Mouse (Mus musculus): ENCODE measurements at regions not wholly inside any gene's neighbourhood (a gene's known extent, or its start where the extent isn't known, plus 50 kb on each side); places are given as distances from the start of the nearest gene placed in this dataset.

DNA sequence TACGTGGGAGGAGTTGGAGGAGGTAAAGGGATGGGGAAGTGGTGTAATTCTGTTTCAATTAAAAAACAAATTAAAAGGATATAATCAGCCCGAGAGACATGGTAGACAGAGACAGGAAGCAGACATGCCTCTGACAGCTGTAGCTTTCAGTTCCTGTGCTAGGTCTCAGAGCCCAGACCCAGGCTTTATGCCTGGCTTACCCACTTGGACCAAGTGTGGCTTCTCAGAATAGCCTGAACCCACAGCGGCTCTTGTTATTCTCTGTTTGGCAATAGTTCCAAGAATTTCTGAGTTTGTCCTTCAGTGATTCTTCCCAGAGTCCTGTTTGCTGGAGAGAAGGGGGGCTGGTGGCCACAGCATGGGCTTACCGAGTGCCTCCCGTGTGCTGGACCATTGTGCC, 182.4 kb downstream of the Pten start:
- no peak for DNase-seq (ENCODE audit: inconsistent ontology term)

DNA sequence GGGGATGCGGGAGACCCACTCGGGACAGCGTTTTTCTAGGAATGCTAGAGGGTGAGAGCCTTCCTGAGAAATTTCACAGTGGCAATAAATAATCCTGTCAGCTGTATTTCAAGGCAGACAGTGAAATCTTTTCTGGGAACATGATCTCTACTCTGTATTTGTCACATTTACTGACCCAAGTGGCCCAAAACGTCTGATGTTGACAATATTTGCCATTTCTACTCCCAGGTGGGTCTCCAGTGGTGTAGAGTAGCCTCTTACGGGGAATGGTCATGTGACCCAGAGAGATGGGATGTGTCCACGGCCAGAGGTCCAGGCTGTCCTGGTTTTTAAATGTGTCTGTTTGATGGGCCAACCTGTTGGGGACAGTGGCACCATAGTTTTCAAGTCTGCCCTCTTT, 183.5 kb downstream of the Pten start:
- no peak for DNase-seq (ENCODE audit: inconsistent ontology term)

DNA sequence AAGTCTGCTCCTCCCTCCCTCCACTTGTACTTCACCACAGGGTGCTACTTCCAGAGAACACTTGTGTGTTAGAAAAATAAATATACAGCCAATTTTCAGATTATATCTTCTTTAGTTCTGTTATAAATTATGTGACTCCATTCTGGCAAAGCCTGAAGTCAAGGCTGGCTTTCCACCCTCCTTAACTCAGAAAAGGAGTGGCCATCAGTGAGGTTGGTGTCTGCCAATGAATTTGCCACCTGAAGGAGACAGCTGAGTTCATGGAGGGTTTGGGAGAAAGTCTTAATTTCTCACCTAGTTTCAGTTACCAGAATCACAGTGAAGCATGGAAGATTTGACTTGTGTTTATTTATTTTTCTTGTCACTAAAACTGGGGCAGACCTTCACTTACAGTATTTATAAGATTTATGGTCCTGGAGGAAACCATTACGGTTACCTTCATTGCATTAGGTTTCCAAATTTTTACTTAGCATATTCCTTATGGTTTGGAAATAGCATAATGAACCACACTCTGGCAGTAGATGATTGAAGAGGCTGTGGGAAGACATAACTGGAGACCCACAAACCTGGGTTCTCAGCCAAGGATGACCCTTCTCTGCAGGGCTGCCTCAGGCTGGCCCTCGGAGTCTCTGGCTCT, 186.4 kb downstream of the Pten start:
- DNase-seq (ENCODE audit: inconsistent ontology term): no peak

DNA sequence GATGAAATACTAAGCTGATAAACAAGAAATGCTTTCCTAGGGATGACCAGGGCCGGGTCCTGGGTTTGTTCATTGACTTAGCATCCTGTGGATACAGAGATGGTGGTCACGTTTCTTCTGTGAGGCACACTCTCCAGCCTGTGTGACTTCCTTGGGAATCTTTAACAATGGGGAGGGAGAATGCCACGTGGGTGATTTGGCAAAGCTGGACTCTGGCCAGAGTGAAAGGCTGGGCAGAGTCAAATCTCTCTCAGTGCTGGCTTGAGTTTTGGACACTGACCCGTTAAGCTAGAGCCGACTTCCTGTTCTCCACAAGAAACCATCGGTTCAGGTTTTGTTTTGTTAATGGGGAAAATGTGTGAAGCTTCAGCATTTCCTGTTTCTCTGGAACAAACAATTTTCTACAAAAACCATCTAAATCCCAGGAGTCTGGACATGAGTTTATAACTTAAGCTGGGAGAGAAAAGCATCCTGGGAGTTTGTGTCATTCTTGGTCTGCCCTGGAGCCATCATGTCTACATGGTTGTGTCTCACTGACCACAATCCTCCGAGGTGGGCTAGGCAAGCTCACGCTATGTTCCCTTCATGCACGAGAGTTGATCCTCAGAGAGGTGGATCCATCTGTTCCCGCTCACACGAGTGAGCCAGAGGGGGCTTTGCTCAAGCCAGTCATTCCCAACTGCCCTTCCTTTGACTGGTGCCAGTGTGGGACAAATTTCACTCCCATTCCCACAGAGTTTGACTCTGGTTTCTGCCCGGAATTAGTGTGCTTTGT, 190.0 kb downstream of the Pten start:
- DNase-seq (ENCODE audit: inconsistent ontology term): no peak

DNA sequence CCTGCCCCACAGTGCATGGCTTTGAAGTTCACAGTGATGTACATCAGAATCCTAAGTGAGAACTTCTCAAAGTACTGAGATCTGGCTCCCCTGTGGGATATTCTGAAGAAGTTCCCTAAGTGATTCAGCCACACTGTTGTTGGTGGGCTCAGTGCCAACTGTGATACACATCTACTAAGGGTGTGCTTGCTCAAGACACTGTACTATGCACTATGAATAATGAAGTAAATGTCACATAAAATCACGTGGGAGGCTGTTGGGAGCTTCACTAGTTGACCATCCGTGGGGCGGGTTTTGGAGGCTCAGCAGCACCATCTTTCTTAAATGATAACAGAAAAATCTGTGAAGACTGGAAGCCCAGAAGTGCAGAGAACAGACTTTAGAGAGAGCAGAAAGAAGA, 193.0 kb downstream of the Pten start:
- DNase-seq (ENCODE audit: inconsistent ontology term): no peak

DNA sequence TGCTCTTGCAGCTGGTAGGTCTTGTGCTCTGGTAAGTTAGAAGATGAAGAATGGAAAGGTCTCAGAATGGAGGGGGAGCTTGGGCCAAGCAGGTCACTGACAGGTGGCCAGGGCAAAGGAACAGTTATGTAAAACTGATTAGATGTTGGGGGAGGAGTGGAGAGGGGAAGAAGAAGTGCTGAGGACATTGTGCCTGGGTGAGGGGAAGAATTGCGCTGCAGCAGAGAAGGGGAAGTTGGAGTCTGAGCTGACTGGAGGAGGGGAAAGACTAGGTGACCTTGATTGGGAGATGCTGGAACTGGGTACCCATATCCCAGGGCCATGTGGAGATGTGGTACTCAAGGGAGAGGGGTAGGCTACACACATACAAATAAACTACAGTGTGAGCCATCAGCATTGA, 193.5 kb downstream of the Pten start:
- DNase-seq (ENCODE audit: inconsistent ontology term): no peak

DNA sequence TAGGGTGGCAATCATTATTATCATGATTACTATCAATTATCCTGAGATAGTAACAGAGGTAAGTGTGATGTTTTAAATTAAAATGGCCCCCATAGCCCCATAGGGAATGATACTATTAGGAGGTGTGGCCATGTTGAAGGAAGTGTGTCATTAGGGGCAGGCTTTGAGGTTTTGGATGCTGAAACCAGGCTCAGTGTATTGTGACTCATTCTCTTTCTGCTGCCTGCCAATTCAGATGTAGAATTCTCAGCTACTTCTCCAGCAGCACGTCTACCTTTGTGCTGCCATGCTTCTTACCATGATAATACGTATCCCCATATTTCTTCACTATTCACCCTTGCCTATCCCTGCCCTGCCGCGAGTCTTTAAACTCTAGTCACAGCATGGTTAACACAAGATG, 195.1 kb downstream of the Pten start:
- no peak for DNase-seq (ENCODE audit: inconsistent ontology term)

DNA sequence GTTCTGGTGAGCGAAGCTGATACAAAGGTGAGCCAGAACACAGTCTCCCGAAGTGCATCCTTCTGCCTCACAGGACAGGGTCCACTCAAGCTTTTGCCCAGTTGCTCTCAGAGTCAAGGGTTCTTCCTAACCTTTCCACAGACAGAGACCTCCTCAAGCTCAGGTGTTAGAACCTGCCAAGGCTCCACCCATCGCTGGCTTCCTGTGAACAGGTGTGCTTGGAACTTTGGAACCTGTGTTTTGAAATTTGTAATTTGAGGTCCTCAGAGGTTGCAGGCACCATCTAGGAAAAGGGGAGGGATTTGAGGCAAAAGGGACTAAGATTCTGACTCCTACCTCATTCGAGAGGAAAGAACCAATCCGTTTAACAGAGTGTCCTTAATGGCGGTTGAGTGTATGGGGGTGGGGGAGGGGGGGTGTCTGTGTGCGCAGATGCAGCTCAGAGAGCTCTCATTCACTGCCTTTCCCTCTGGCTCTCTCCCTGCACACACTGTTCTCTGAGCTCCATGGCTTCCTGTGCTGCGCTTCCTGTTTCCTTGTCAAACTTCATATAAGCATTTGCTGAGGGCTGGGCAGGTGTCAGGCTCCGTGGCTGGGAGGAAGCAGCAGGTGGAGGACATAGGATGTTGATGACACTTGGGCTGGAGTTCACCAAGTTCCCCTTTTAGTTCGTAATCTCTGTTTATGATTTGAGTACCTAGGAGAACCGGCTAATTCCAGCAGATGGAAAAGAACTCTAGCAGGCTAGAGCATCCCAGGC, 195.8 kb downstream of the Pten start:
- no peak for DNase-seq (ENCODE audit: inconsistent ontology term)

DNA sequence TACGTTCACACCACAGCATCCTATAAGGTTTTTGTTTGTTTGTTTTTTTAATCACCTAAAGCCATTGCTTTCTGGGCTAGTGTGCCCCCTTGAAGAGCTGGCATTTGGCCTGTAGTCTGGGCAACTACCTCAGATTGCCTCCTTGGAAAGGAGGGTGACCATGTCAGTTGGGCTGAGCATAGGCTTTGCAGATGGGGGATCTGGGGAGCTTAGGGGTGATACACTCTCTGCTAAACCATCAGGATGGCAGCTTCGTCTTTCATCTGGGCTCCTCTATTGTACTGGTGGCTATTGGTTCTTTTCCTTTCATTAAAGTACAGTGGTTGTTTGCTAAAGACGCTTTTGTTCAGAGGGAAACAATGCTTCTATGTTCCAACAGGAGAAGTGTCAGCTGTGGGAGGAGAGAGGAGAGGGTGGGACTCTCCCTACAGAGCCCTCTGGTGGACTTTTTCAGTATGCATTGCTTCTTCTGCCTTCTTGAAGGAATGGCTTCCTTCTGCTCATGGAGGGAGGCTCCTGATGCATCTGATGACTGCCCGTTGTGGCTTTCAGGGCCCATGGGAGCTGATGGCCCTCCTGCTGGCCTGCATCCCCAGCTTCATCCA, 196.8 kb downstream of the Pten start:
- no peak for DNase-seq (ENCODE audit: inconsistent ontology term)

DNA sequence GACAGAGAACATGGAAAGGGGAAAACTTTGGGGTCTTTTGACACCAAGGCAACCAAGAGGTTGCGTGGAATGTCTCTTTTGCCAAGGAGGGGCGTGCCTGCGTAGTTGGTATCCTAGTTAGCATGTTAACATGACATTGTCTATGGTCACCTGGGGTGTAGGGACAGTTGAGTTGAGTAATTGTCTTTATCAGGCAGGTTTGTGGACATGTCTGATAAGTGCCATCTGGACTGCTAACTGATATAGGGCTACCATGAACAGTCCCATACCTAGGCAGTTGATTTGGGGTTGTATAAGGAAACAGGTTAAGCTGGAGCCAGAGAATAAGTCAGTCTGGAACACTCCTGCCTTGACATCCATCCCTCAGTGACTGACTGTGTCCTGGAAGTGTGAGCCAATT, 197.6 kb downstream of the Pten start:
- no peak for DNase-seq (ENCODE audit: inconsistent ontology term)

DNA sequence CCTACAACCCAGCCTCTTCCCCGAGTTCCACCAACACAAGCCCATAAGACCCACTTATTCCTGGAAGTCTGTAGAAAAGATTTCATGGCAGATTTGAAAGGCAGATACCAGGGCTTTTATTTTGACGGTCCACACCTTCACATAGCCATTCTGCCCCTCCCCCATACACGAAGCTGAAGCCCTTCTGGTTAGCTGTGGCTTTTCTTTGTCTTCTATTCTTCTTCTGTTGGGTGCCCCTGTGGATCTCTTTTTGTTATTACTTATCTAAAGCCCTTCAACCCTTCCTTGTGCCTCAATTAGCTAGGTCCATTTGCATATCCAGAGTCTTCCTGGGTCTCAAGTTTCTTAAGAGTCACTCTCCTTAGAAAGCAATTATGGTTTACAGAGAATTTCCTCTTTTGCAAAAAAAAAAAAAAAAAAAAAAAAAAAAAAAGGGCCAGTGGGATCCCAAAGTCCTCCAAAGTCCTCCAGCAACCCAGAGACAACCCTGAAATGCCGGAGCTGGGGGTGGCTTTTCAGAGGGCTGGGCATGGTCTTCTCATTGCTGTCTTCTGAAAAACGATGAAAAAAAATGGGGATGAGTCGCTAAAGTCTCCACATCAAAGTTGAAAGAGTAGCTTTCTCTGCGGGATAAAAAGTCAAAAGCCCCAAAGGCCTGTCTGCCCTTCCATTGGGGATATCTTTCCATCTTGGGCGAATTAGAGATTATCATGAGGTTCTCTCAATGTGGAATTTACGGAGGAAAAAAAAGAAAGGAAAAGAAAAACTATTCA, 199.0 kb downstream of the Pten start:
- no peak for DNase-seq (ENCODE audit: inconsistent ontology term)

DNA sequence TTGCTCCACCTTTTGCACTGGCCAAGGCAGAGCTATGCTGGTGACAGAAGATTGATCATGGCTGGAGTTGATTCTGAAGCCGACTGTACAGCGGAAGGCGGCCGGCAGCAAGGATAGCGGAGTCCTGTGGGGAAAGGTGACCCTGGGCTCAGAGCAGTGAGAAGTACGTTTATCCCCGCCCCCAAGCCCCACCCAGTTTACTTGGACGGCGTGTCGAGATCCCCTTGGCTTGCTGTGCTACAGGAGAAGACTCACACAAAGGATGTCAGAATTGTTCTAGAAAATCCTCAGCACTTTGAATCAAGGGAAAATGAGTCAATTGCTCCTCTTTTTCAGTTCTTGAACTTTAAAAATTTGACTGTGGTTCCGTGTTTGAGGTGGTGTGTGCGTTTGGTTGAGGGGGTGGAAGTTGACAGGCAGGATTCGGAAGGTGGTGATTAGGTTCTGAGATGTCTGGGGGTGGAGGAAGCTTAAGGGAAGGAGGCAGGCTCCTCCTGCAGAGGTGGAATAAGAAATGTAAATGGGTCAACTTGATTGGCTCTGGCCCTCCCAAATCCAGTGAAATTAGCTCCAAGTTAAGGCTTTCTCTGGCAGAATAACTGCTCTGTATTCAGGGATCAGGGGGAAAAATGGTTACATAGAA, 199.7 kb downstream of the Pten start:
- no peak for DNase-seq (ENCODE audit: inconsistent ontology term)

DNA sequence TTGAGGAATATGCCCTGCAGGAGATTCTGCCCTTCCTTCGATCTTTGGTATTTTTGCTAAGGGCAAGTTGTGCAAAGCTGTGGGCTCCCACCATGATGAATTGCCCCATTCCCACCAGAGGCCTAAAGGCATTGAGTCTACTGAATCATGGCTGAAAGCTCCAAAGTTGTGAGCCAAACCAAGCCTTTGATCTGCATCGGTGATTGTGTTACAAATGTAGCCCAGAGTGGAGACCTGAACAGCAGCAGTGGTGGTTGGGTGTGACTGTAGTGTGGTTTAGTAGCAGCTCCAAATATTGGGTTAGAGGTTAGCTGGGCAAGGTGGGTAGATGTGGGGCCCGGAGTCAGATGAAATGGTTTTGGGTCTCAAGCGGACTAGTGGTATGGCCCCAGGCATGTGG, 201.0 kb downstream of the Pten start:
- no peak for DNase-seq (ENCODE audit: inconsistent ontology term)

DNA sequence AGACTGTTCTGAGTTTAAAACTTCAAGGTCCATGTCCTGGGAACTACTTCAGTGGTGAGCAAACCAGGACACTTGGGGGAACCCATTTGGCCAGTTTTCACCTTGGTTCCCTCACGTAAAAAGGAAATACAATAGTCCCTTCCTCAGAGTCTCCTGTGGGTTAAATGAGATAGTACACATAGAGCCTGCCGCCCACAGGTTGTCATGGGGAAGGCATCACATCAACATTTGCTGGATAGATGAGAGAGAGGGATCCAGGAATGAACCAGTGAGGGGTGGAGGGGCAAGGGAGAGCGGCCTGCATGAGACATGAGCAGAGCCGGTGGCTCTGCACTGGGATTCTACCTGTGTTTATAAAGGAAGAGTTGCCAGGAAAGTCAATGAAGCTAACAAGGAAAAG, 201.5 kb downstream of the Pten start:
- no peak for DNase-seq (ENCODE audit: inconsistent ontology term)

DNA sequence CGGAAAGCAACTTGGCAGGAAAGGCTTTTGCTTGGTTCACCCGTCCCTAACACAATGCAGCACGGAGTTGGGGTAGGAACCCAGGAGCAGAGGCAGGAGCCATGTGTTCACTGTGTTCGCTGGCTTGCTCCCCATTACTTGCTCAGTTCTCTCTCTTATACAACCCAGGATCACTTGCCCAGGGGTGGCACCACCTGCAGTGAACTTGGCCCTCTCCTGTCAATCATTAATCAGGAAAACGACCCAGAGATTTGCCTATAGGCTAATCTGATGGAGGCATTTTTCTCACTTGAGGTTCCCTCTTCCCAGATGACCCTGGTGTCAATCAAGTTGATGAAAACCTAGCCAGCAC, 202.5 kb downstream of the Pten start:
- no peak for DNase-seq (ENCODE audit: inconsistent ontology term)

DNA sequence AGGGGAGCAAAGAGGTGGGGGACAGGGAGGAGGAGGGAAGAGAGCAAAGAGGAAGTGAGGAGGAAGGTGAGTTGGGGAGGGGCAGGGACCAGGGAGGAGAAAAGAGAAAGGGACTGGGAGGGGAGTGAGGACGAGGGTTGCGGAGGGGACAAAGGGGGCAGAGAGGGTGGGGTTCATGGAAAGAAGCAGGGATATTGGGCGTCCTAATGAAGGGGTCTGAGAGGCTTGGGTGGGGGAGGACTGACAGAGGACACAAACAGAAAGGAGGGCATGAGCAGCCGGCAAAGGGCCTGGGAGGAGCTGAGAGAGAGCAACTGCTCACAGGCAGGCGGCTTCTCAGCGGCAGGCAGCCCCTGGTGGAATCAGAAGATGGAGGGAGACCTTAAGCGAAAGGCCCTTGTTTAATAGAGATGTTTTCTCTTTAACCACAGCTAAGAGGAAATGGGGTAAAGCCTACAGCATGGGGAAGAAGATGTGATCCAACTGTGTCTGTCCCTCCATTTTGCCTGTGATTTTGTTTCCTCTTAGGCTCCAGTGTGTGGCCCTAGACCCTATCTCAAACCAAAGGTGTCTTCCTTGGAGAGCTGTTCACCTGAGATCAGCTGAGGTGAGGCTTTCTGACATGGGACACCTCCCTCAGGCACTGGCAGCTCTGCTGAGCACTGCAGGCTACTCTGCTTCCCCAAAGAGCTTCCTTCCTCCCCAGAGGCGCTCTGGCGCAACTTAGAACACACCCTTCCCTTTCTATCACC, 203.1 kb downstream of the Pten start:
- no peak for DNase-seq (ENCODE audit: inconsistent ontology term)

DNA sequence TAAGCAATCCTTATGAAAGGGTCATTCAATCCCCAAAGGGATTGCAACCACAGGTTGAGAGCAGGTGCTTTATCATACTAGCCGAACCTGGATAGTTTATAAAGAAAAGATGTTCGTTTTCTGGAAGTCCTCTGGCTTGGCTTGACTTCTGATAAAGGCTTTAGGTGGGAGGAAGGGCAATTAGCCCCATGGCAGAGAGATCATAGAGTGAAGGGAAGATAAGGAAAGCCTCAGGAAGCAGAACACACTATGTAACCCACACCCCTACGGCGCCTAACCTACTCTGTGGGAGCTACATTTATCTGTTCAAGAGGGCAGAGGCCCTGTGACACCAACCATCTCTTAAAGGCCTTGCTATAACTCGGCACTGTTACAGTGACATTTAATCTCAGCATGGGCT, 204.2 kb downstream of the Pten start:
- no peak for DNase-seq (ENCODE audit: inconsistent ontology term)

DNA sequence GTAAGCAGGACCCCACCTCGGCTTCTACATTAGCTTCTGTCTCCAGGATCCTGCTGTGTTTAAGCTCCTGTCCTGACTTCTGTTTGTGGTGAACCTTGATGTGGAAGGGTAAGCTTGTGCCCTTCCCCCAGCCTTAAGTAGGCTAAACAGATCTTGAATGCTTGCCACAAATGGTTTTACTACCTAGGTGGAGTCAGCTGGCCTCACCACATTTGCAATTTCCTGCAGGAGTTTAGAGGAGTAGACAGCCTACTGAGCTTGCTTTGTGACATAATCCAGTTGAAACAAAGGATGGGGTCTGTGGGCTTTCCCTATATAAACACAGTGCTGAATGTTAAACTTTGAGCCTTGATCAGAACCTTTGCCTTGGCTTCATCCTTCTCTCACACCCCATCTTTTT, 206.7 kb downstream of the Pten start:
- no peak for DNase-seq (ENCODE audit: inconsistent ontology term)

DNA sequence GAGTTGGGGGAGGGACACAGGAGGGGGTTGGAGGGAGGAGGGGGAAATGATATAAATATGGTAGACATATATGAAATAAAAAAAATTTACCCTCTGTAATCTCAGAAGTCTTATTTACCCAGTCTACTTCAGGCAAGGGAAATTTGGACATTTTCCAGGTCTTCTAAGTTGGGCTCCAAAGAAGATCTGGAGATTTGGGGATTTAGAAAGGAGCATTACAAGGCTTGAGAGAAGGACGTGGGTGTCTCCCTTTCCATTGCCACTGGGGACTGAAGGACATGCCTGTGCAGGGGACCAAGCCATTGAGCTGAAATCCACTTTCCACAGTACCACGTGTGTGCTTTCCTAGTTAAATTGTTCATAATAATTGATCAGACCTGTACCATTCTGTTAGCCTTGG, 208.2 kb downstream of the Pten start:
- no peak for DNase-seq (ENCODE audit: inconsistent ontology term)

DNA sequence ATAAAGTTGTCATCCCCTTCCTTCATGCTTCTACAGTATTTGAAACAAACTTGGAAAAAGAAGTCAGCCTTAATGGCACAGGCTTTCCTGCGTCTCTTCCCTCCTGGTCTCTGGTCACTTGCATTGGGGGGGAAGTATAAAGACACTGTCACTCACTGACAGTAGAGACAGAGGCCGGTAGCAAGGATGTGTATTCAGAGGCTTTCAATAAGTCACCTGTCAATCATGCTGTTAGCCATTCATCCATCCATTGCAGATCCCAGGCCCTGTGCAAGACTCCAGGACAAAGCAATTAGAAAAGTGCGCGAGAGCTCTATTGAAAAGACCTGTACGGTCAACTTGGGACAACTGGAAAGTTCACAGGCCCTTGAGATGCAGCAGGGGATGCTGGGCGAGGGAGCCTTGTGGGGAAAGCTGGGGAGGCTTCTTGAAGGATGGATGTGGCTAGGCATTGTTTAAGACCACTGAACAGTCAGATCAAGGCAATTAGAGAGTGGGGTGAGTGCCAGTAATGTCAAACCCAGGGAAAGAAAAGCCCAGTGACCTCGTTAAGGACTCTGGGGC, 212.0 kb downstream of the Pten start:
- DNase-seq (ENCODE audit: inconsistent ontology term): no peak

Measured in Muller cell, postnatal 12 days (primary cell).